Mouse (Mus musculus): Measurements from ENCODE around the gene Kpna2. TPM values are rescaled to one million over a fixed set of nuclear protein-coding genes. Genes with fewer than 3 reads are reported as not detected.
"Not testable (repeated sequence)": the region's sequence is repeated elsewhere in the genome, so short reads cannot be mapped to it uniquely, and the experiment has no call there.

Gene Kpna2
- polyA plus RNA-seq, 1 experiment from 2014 or later: 281 TPM

DNA sequence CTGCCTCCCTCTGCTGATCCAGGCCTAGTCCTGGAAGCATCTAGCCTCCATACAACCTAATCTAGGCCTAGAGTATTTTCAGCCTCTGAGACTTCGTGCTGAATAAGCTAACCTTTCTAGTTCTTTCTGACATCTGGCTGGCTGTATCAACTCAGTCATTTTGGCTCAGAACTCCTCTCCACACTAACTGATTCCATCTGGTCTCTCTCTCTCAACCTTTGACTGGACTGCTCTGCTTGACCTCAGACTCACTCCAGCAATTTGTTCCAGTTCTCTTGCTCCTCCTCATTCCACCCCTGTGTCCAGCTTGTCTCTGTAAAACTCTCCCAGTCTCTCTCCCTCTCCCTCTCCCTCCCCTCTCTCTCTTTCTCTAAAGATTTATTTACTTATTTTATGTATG lies 17.6 kb upstream of the Kpna2 start:
- no peak for ATAC-seq (ENCODE audit: insufficient number of reproducible peaks, low FRiP score, low TSS enrichment, low read depth)
- peaks cover under 1% of the 10 kb centered on the region; the same call in 1 of the 2 replicates for H3K4me1 ChIP-seq
- WGBS: 28% methylated on average over 1 of the region's 1 CpGs
- no peaks in the 10 kb centered on the region for H3K9me3 ChIP-seq
- H3K27ac ChIP-seq: no peak overlapping the region
- H3K36me3 ChIP-seq: no peaks in the 10 kb centered on the region
- H3K9ac ChIP-seq: no peak overlapping the region
- H3K4me2 ChIP-seq: no peak overlapping the region
- no peaks in the 10 kb centered on the region for H3K27me3 ChIP-seq
- H3K4me3 ChIP-seq: no peak overlapping the region

DNA sequence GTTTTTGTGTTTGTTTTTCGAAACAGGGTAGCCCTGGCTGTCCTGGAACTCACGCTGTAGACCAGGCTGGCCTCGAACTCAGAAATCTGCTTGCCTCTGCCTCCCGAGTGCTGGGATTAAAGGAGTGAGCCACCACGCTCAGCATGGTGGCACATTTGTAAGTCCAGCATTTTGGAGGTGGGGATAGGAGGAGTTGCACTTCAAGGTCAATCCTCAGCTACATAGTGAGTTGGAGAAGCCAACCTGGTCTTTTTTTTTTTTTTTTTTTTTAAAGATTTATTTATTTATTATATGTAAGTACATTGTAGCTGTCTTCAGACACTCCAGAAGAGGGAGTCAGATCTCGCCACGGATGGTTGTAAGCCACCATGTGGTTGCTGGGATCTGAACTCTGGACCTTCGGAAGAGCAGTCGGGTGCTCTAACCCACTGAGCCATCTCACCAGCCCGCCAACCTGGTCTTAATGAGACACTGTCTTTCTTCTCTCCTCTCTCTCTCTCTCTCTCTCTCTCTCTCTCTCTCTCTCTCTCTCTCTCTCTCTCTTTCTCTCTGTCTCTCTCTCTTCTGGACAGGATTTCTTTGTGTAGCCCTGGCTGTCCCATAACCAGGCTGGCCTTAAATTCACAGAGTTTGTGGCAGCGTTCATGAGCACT lies 16.3 kb upstream of the Kpna2 start:
- ATAC-seq (ENCODE audit: insufficient number of reproducible peaks, low FRiP score, low TSS enrichment, low read depth): not testable (repeated sequence)

DNA sequence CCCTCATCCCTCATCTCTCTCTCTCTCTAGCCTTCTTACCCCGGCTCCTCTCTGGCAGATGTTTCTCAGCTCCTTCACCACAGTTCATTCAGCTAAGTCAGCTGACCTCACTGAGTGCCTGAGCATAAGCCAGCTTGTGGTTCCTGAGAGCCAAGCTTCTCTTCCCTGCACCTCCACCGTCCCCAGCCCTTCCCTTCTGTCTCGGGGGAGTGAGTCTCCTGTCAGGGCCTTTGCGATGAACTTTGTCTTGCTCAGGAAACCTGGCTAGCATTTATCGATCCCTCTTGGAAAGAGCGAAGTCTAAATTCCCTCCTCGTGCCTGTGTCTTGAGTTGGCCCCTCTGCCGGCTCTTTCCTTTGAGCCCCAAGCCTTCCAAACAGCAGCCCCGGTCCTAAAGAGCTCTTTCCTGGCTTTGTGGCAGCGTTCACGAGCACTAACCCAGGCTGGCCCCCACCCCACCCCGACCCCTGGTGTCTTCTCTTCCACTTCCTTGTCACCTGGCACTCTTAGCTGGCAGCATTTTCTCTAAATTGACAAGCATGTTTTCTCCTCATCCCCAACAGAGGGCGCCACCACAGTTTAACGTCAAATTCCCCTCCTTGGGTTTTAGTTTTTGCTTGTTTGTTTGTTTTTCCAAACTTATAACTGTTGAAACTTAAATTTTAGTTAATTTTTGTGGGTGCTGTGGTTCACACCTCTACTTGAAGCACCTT lies 15.4 kb upstream of the Kpna2 start:
- Histone ChIP-seq H3K9ac (no peak overlapping the region), H3K4me2 (no peak overlapping the region), H3K27me3 (no peaks in the 10 kb centered on the region), H3K27ac (no peak overlapping the region), H3K9me3 (no peaks in the 10 kb centered on the region), H3K4me3 (no peak overlapping the region), H3K36me3 (no peaks in the 10 kb centered on the region), H3K4me1 (peaks cover 10% of the 10 kb centered on the region)
- WGBS: 40% methylated on average over 14 of the region's 14 CpGs
- no peak for ATAC-seq (ENCODE audit: insufficient number of reproducible peaks, low FRiP score, low TSS enrichment, low read depth)

More for the DNA sequence above, 16.3 kb upstream of the Kpna2 start:
- not testable (repeated sequence) for H3K9ac ChIP-seq, H3K27ac ChIP-seq, H3K27me3 ChIP-seq, H3K9me3 ChIP-seq, H3K4me3 ChIP-seq, H3K36me3 ChIP-seq, H3K4me2 ChIP-seq
- WGBS: 73% methylated on average over 11 of the region's 11 CpGs
- H3K4me1 ChIP-seq: peaks cover 10% of the 10 kb centered on the region

DNA sequence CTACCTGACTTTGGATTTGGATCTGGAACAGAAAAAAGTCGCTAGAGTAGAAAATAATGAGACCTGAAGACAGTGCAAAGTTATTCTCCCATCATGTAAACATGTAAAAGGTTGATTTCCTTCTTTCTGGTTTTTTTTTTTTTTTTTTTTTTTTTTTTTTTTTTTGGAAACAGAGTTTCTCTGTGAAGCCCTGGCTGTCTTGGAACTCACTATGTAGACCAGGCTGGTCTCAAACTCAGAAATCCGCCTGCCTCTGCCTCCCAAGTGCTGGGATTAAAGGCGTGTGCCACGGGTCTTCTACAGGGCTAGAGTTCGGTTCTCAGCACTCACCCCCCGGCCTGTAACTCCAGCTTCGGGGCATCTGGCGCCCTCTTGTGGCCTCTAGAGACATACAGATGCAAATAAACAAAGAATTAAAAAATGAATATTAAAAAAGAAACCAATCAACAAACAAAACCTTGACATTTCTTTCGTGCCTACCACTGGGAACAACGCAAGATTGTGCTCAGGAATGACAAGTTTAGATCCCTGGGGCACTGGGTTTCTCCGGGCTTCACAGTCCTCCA lies 14.8 kb upstream of the Kpna2 start:
- Histone ChIP-seq H3K4me2 (no peak overlapping the region), H3K36me3 (no peaks in the 10 kb centered on the region), H3K4me1 (peaks cover 10% of the 10 kb centered on the region), H3K9me3 (no peaks in the 10 kb centered on the region), H3K4me3 (no peak overlapping the region), H3K9ac (no peak overlapping the region), H3K27ac (no peak overlapping the region), H3K27me3 (no peaks in the 10 kb centered on the region)
- 78% methylated on average over 11 of the region's 11 CpGs for WGBS
- no peak for ATAC-seq (ENCODE audit: insufficient number of reproducible peaks, low FRiP score, low TSS enrichment, low read depth)

DNA sequence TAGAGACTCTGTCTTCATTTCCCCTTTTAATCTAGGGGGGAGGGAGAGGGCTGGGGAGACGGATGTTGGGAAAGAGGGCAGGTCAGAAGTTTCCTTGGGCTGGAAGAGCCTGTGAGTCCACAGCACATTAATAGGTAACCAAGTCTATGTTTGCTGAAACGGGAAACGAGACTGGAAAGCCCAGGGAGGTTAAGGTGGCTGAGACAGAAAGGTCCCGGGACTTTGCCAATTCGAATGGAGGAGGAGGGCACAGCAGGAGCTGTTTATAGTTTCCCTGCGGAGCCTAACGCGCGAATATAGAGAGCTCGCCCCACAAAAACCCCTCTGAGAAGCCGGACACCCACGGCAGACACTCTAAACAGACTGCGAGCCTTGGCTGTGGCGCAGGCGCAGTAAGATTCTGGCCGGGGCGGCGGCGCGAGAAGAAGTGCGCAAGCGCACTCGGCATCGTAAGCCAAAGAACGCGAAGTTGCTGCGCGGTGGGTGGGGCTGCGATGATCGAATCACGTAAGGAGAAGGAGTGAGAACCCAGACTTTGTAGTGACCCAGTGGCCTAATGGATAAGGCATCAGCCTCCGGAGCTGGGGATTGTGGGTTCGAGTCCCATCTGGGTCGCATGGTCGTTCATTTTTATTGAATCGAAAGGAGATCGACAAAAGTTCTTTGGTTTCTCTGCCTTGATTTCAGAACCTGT lies 13.1 kb upstream of the Kpna2 start:
- Histone ChIP-seq H3K4me2 (peak overlapping the region; percentile 52), H3K27me3 (no peaks in the 10 kb centered on the region), H3K9ac (peak overlapping the region; percentile 61), H3K36me3 (no peaks in the 10 kb centered on the region), H3K4me1 (peaks cover 10% of the 10 kb centered on the region), H3K27ac (peak overlapping the region; percentile 98), H3K4me3 (peak overlapping the region; percentile 59), H3K9me3 (no peaks in the 10 kb centered on the region)
- WGBS: under 1% methylated on average over 37 of the region's 37 CpGs
- ATAC-seq (ENCODE audit: insufficient number of reproducible peaks, low FRiP score, low TSS enrichment, low read depth): peak; percentile 93

DNA sequence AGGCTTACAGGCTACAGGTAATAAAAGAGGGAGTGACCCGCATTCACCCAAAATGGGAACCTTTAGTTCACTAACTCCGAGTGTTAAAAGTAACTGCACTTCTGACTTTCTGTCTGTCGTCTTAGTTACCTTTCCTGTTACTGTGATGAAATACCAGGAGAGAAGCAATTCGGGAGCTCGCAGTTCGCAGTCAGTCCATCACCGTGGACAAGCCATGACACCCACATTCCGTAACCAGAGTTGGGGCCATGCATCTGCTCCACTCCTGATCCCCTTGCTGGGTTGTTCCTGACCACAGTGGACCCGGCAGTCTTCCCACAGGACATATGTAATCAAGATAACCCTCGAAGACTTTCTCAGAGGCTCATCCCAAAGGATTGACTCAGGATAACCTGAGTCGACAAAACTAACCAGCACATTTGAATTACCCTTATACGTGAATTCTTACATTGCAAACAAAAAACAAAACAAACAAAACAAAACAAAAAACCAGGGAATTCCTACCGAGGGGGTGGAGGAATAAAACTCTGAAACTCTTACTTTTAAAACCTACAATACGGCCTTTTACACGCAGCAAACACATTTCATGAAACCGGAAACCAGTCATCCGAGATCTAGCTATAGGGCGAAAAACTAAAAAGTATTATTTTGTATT lies 12.5 kb upstream of the Kpna2 start:
- H3K36me3 ChIP-seq: no peaks in the 10 kb centered on the region
- H3K4me3 ChIP-seq: peak overlapping the region; percentile 59
- 0 out of 2 replicates have a peak, but pooled peaks have one; percentile 44 for ATAC-seq (ENCODE audit: insufficient number of reproducible peaks, low FRiP score, low TSS enrichment, low read depth)
- 23% methylated on average over 18 of the region's 18 CpGs for WGBS
- no peaks in the 10 kb centered on the region for H3K27me3 ChIP-seq
- H3K9me3 ChIP-seq: no peaks in the 10 kb centered on the region
- H3K4me2 ChIP-seq: peak overlapping the region; percentile 52
- peak overlapping the region; percentile 98 for H3K27ac ChIP-seq
- H3K9ac ChIP-seq: peak overlapping the region; percentile 61
- H3K4me1 ChIP-seq: peaks cover 10% of the 10 kb centered on the region

DNA sequence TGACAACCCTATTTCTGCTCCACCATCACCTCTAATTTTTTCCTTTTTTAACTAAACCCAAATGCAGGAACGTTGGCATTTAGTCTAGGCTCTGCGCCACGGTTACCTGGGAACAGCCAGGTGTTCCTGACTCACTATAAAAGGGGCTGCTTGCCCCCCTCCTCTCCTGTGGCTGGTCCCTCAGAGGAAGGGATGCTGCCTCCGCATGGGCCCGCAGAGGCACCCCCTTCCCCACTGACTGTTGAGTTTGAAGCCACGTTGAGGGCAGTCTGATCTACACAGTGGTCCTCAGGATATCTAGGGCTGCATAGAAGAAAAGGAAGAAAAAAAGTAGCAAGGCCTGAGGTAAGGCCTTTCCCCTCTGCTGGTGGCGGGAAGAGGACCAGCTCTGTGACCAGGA lies 11.8 kb upstream of the Kpna2 start:
- no peaks in the 10 kb centered on the region for H3K27me3 ChIP-seq
- 68% methylated on average over 7 of the region's 7 CpGs for whole genome bisulfite sequencing
- H3K9ac ChIP-seq: no peak overlapping the region
- H3K9me3 ChIP-seq: no peaks in the 10 kb centered on the region
- no peak overlapping the region for H3K27ac ChIP-seq
- H3K4me2 ChIP-seq: no peak overlapping the region
- H3K36me3 ChIP-seq: no peaks in the 10 kb centered on the region
- H3K4me1 ChIP-seq: peaks cover 10% of the 10 kb centered on the region
- no peak for ATAC-seq (ENCODE audit: insufficient number of reproducible peaks, low FRiP score, low TSS enrichment, low read depth)
- no peak overlapping the region for H3K4me3 ChIP-seq

DNA sequence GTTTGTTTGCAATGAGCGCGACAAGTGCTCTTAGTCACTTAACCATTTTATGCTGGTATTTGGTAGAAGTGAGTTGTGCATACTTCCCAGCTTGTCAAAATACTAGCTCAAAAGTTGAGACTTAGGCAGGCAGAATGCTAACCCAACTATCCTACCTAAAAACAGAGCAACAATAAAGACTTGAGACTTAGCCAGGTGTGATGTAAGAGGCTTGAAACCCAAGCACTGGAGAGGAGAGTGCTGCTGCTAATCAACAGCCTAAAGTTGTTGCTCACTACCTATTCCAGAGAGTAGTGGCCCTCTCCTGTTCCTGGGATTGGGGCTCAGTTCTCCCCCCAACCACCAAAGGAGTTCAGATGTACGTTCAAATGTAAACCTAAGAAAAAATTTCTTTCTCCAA lies 11.1 kb upstream of the Kpna2 start:
- Histone ChIP-seq H3K9ac (no peak overlapping the region), H3K4me2 (no peak overlapping the region), H3K4me1 (peaks cover 10% of the 10 kb centered on the region), H3K4me3 (no peak overlapping the region), H3K27ac (no peak overlapping the region), H3K36me3 (no peaks in the 10 kb centered on the region), H3K9me3 (no peaks in the 10 kb centered on the region), H3K27me3 (no peaks in the 10 kb centered on the region)
- ATAC-seq (ENCODE audit: insufficient number of reproducible peaks, low FRiP score, low TSS enrichment, low read depth): no peak
- WGBS: 93% methylated on average over 3 of the region's 3 CpGs

DNA sequence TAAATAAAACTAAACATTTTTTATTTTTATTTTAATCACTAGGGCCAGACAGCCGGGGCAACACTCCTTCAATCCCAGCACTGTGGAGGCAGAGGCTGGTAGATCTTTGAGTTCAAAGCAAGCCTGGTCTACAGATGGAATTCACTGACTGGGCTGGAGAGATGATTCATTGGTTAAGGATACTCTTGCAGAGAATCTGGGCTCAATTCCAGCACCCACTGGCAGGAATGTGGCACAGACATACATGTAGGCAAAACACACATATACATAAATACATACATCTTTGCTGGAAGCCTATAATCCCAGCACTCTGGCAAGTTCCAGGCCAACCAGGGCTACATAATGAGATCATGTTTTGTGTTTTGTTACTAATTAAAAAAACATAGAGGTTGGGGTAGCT lies 6.2 kb upstream of the Kpna2 start:
- Histone ChIP-seq H3K4me1 (no peaks in the 10 kb centered on the region), H3K9ac (no peak overlapping the region), H3K4me2 (no peak overlapping the region), H3K9me3 (no peaks in the 10 kb centered on the region), H3K4me3 (no peak overlapping the region), H3K27ac (no peak overlapping the region), H3K27me3 (no peaks in the 10 kb centered on the region), H3K36me3 (no peaks in the 10 kb centered on the region)
- WGBS: 63% methylated on average over 1 of the region's 1 CpGs
- no peak for ATAC-seq (ENCODE audit: insufficient number of reproducible peaks, low FRiP score, low TSS enrichment, low read depth)

DNA sequence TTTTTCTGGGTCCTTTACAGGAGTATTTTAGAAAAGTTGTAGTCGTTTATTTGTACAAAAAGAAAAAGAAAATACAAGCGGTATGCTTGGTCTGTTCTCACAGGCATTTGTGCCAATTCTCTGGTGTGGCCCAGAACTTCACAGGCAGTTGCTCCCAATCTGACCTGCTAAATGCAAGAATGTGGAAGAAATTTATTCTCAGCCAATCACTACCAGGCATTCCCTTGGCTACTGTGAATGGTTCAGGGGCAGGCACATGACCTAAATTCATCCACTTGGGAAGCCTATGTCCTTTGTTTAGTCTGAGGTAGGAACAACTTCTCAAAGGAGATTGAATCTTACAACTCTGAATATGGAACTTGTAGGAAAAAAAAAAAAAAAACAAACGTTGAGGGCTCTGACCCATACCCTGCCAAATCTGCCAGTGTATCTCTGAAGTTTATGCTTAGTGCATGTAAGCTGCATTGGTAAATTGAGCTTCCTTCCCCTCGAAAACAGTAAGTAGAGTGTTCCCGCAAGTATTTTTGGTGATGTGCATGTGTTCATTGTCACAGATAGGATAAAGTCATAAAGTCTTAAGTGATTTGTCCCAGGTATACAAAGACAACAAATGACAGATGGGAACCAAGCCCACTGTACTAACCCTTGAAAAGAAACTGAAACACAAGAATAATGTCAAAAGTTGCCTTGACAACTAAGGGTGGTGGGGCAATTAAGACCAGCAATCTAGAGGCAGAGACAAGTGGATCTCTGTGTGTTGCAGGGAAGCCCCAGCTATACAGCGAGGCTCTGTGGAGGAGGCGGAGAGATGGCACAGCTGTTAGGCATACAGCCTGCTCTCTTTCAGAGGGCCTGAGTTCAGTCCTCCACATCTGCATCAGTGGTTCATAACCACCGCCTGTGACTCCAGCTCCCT lies 2.7 kb upstream of the Kpna2 start:
- Histone ChIP-seq H3K4me3 (no peak overlapping the region), H3K27me3 (no peaks in the 10 kb centered on the region), H3K4me1 (peaks cover 1% of the 10 kb centered on the region; the same call in 1 of the 2 replicates), H3K36me3 (no peaks in the 10 kb centered on the region), H3K4me2 (no peak overlapping the region), H3K27ac (no peak overlapping the region), H3K9me3 (no peaks in the 10 kb centered on the region), H3K9ac (no peak overlapping the region)
- WGBS: 44% methylated on average over 8 of the region's 8 CpGs
- ATAC-seq (ENCODE audit: insufficient number of reproducible peaks, low FRiP score, low TSS enrichment, low read depth): no peak
